Mouse (Mus musculus) layer of hippocampus, adult 18-20 months (tissue): ENCODE measurements at regions not wholly inside any gene's neighbourhood (a gene's known extent, or its start where the extent isn't known, plus 50 kb on each side); places are given as distances from the start of the nearest gene placed in this dataset.
A peak's percentile ranks its signal among the peaks of the same experiment; 100 is the strongest.

Experiments used
- DNase-seq, 2 experiments: peaks; one replicate each; pipeline ENCODE4 v3.0.0; 2022; ENCODE audit warnings: low spot score in 2 of 2

GRCm38 (mm10) chr19:25729103-25729502 lies 56.9 kb downstream of the Dmrt2 start:
- no peak for DNase-seq

DNA sequence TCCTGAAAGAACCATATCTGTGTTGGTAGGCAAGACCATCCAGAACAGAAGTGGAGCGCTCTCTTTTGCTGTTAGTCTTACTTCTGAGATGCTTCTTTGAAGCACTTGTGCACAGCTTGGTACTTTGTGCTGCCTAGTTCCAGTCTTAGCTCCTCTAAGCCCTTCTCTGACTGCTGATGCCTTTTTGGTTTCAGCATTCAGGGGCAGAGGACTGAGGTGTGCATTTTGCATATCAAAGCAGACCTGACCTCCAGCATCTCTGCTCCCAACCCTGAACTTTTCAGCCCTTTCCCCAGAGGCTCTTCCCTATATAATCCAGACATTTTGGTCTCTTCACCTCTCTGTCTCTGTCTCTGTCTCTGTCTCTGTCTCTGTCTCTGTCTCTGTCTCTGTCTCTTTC lies 57.4 kb downstream of the Dmrt2 start:
- no peak for DNase-seq

DNA sequence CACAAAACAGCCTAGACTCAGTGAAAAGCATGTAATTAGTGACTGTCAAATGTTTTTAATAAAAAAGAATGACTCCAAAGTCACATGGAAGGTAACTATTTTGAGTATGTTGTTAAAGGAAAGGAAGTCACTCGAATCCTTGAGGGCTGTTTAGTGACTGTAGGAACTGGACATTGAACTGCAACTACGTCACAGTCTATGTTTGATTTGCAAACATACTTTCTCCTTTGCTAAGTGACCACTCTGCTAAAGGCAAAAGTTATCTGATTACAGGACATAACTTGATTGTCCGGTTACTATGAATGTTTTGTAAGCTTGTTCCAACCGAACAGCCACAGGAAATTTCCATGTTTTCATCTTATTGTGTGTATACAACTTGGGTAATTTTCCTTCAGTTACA lies 106.2 kb downstream of the Dmrt2 start:
- no peak for DNase-seq

GRCm38 (mm10) chr19:25779356-25779755 lies 107.1 kb downstream of the Dmrt2 start:
- DNase-seq, result no peak

- DNase-seq, result no peak
Observed at GRCm38 (mm10) chr19:25781314-25781713, 109.1 kb downstream of the Dmrt2 start.

DNA sequence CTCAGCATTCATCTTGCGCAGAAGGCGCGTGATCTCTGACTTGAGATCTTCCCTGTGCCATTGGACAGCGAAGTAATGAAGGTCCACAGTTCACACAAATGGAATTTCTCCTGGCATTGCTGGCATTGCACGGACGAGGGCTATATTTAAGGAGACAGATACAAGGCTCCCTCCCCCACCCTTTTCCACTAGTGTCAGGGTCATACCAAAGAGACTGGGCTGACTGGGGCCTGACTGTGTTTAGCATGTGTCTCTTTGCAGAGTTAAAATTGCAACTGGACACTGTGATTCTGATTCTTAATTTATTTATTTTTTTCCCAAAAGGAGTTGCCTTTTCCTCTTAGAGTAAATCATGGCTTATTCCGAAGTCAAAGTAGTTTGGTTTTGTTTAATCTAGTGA lies 130.5 kb downstream of the Dmrt2 start:
- no peak for DNase-seq

GRCm38 (mm10) chr19:25805351-25805750 lies 133.1 kb downstream of the Dmrt2 start:
- DNase-seq, result peak; percentile 45 to 51

DNA sequence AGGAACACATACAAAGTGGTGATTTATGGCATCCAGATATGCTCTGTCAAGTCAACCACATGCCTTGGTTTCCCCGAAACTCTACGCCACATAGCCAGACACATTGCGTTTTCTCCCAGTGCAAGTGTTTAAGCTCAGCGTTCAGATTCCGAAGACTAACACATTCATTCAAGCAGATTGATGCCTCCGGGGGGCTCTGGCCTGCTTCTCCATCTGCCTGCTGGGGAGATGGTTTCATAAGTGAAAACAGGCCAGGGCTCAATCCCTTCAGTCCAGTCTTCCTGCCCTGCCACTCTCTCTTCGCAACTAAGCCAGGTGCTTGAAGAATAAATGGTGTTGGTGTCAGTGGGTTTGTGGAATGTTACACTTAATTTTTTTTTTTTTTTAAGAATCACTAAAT lies 141.4 kb downstream of the Dmrt2 start:
- DNase-seq, result no peak

DNA sequence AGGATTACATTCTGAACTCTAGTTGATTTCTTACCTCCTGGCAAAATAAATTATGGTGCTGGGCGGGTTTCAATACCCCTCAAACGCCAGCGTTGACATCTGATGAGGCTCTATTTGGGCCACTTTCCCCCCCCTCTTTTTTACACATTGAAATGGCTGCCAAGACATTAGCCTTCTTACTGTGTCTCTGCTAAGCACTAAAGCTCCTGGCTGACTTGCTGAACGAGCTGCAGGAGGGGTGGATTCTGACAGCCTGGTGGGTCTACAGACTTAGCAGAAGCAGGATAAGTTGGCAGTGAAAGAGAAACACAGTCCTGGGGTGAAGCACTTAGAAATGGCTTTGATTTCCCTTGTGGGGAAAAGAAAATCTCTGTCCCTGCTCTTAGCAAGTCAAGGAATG lies 172.9 kb downstream of the Dmrt2 start:
- no peak for DNase-seq

DNA sequence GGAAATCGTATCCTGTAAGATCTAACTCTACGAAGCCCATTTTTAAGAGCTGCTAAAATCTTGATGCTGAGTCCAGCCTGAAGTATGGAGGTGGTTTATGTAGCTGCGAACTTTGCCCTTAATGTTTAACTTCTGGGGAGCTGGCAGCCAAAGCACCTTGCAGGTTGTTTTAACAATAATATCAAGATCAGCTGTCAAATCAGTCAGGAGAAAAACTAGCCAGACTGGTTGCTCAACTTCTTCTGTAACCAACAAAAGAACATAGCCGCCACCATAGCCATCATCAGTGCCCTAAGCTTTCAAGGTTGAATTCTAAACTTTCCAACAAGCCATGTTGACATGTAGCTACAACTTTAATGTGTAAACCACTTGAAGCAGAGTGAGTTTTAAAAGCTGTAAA lies 184.1 kb downstream of the Dmrt2 start:
- DNase-seq, result no peak

- no peak for DNase-seq
Observed at GRCm38 (mm10) chr19:25863312-25863711, 191.1 kb downstream of the Dmrt2 start.

DNA sequence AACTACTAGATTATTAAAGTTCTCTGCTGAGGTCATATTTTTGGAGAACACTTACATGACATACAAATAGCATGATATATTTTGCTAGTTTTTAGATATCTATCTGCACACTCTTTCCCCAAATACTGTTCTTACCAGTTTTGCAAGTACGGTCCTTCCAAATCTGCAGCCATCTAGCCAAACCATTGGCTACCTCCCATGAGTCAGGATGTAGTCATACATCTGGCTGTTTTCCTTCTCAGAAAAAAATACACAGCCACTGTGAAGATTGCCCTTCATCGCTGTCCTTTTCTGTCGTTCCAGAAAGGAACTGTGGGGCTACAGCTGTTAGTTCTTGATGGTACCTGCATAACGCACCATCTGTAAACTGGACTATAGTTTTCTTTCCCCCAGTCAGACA lies 234.5 kb downstream of the Dmrt2 start:
- DNase-seq, result no peak

GRCm38 (mm10) chr19:25922052-25922451 lies 249.8 kb downstream of the Dmrt2 start:
- no peak for DNase-seq

- DNase-seq, result no peak
Observed at GRCm38 (mm10) chr19:25922806-25923205, 250.6 kb downstream of the Dmrt2 start.

DNA sequence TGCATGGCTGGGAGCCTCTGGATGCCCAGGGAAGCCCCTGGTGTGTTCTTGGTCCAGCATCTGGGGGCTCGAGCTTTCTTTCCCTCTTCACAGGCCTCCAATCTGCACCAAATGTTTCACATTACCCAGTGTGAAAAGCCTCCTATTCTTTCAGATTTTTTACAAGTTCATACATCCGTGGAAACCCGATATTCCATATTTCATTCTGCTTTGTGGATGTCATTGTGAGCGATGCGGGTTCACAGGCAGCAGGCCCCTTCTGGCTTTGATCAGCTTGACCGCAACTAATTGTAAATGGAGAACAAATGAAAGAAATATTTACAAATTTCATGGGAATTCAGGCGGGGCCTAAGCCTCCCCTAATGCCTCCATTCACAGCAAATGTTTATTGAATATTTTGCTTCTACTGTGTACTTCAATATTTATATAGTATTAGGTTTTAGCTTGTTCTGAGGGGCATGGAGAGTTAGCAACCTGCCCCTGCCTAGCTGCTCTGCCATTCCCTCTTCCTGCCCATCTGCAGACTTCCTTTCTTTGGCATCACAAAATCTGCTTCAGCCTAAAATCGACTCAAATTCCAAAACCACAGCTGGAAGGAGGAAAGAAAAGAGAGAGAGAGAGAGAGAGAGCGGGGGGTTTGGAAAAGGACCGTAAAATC lies 251.6 kb downstream of the Dmrt2 start:
- DNase-seq, result no peak

- no peak for DNase-seq
Observed at GRCm38 (mm10) chr19:25924385-25924769, 252.2 kb downstream of the Dmrt2 start.

DNA sequence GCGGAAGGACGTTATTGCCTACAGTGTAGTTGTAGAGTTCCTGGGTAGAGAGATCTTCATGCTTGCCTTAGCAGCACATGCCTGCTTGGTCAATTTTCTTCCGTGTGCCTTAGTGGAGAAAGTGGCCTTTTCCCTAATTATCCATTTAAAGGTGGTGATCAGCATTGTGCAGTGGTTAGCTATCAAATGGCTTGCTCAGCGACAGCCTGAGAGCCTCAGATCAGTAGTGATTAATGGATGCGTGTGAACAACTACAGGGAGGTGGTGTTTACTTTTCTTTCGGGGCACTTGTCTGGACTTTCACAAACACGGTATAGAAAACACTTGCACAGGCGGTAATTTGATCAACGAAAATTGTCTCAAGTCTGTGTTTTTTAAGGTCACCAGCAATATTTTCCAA lies 255.0 kb downstream of the Dmrt2 start:
- no peak for DNase-seq

DNA sequence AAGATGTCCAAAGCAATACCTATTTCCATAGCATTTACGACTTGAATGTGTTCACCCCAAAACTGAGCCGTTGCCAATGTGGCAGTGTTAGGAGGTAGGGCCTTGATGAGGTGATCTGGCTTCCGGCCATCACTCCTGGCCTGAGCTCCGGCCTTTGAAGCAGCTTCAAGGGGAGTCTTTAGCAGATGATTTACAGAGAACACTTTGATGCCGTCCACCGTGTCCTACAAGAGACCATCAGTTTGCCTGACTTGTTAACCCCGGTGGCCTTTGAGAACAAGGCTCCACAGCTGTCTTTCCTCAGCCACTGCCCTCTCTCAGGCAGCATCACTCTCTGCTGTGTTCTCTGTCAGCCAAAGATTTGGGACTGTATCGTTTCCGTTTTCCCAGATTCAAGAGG lies 265.1 kb downstream of the Dmrt2 start:
- DNase-seq, result no peak

DNA sequence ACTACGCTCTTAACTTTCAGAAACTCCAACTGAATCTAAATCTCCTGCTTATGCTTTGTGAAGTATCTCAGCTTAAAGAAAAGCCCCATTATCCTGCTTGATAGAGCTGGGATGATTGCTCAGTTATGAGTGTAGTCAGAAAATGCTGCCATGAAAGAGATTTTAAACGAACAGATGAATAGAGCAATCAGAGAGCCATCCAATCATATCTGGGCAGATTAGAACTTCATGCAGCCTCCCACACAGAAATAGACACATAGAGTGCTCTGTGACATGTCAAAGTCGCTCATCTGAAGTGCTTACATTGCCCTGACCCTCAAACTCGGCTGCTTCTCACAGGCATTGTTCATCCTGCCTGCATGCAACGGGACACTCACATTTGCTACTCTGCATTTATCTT lies 299.0 kb downstream of the Dmrt2 start:
- DNase-seq, result no peak

GRCm38 (mm10) chr19:25975202-25975601 lies 303.0 kb downstream of the Dmrt2 start:
- no peak for DNase-seq

- DNase-seq, result no peak
Observed at GRCm38 (mm10) chr19:25980308-25980707, 308.1 kb downstream of the Dmrt2 start.

DNA sequence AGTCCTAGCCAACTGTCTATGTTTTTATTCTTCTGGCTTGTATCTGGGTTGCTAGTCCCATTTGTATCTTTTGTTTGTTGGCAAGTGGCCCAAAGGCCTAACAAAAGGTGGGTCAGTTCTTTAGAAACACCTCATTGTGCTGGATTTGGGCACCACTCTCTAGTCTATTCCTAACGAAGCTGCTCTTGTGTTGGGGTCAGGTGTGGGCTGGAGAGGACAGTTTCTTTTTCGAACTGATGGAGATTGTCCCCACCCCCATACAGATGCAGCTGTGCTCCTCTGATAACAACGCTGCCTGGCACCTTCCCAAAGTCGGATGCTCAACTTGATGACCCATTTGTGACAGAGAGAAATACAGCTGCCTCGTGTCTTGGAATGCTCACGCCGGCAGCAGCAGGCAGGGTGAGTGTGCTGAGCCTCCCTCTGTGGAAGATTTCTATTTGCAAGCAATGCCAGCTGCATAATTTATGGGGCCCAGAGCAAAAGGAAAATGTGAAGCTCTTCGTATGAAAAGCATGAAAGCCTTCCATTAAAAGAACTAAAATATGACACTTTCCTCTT lies 342.5 kb downstream of the Dmrt2 start:
- DNase-seq, result peak; percentile 10 to 28

- DNase-seq, result no peak
Observed at GRCm38 (mm10) chr19:26021141-26021540, 348.9 kb downstream of the Dmrt2 start.

GRCm38 (mm10) chr19:26026103-26026502 lies 353.9 kb downstream of the Dmrt2 start:
- no peak for DNase-seq
